Mouse (Mus musculus) liver, adult 2 months (tissue): ENCODE measurements around the gene Smg6. TPM values are rescaled to one million over a fixed set of nuclear protein-coding genes. Genes with fewer than 3 reads are reported as not detected.

Experiments
- DNase-seq: peaks from one replicate; pipeline ENCODE4 v3.0.0-alpha.2; 2011; ENCODE audit warnings: low read depth, low spot score; ENCODE audit errors: extremely low read depth
- H3K27ac ChIP-seq: fragments of 200-500 bp; replicated peaks from 2 replicates; pipeline ENCODE4 v1.5.1; 2012; ENCODE audit warnings: low read depth, mild to moderate bottlenecking, control low read depth, inconsistent platforms, low read length; ENCODE audit not compliant: insufficient read depth
- H3K27me3 ChIP-seq: fragments of 200-500 bp; 2 replicates; pipeline ENCODE4 v1.6.1; 2012; ENCODE audit warnings: mild to moderate bottlenecking, moderate library complexity, low read length, inconsistent platforms; ENCODE audit not compliant: control insufficient read depth, insufficient read depth
- H3K36me3 ChIP-seq: fragments of 200-500 bp; 2 replicates; pipeline ENCODE4 v1.6.1; 2012; ENCODE audit warnings: low read length, inconsistent platforms; ENCODE audit not compliant: control insufficient read depth, insufficient read depth
- H3K4me1 ChIP-seq: fragments of 200-500 bp; 2 replicates; pipeline ENCODE4 v1.6.1; 2011; ENCODE audit warnings: low read length; ENCODE audit not compliant: control insufficient read depth, insufficient read depth
- H3K4me3 ChIP-seq: fragments of 200-500 bp; 2 replicates; pipeline ENCODE4 v1.5.1; 2011; ENCODE audit warnings: low read depth, mild to moderate bottlenecking, control low read depth, low read length, moderate library complexity; ENCODE audit not compliant: insufficient read depth
- H3K79me2 ChIP-seq: fragments of 200-500 bp; 2 replicates; pipeline ENCODE4 v1.6.1; 2012; ENCODE audit warnings: inconsistent platforms, mild to moderate bottlenecking, low read length, moderate library complexity; ENCODE audit not compliant: control insufficient read depth, insufficient read depth
- H3K9ac ChIP-seq: fragments of 200-500 bp; 2 replicates; pipeline ENCODE4 v1.6.1; 2012; ENCODE audit warnings: low read depth, mild to moderate bottlenecking, control low read depth, inconsistent platforms, low read length
- CTCF ChIP-seq: fragments of 200-500 bp; IDR thresholded peaks from 2 replicates; pipeline ENCODE4 v1.5.1; 2011; ENCODE audit warnings: low read depth, low read length, control low read depth
- POLR2A ChIP-seq: fragments of 200-500 bp; IDR thresholded peaks from 2 replicates; pipeline ENCODE4 v1.6.1; 2011; ENCODE audit warnings: low read length, control low read depth; ENCODE audit not compliant: insufficient read depth; ENCODE audit errors: extremely low read depth
- WGBS: fragments of 180-500 bp; shearing (Covaris S2); methylation state at CpG from one replicate; pipeline ENCODE4 v1.1.7; 2018; 5-methylcytosine and 5-hydroxymethylcytosine counted together
- polyA plus RNA-seq: library from polyadenylated mRNA; depleted of rRNA; stranded (reverse); fragments of >200 nt; gene quantifications from 2 replicates; pipeline ENCODE4 v1.2.3, GENCODE M21; 2012
- total RNA-seq: library from RNA; depleted of rRNA; stranded (reverse); fragments of >200 nt; gene quantifications from 2 replicates; pipeline ENCODE4 v1.2.3, GENCODE M21; 2014

The Smg6 gene
- total and polyA plus RNA-seq, 2 experiments, result 12.8 to 16.6 TPM

- H3K36me3 ChIP-seq, result no peaks in the 10 kb centered on the region
Measured at GRCm38 (mm10) chr11:75178011-75178410, 252.4 kb downstream of the Smg6 start.

GRCm38 (mm10) chr11:75178672-75179208 is 253.1 kb downstream of the Smg6 start, which contains the start of gene Ovca2:
Gene Ovca2, minus strand, starts transcription at chr11:75178835.
- H3K27me3 ChIP-seq, result no peaks in the 10 kb centered on the region
- no peak within 1 kb of the TSS for H3K27ac ChIP-seq
- DNase-seq, result peak; percentile 73
- 3% methylated on average over 33 of the region's 33 CpGs for WGBS
- TF ChIP-seq POLR2A (peak; percentile 52), CTCF (peak; percentile 89)
- no peaks in the 10 kb centered on the region for H3K36me3 ChIP-seq
- peak within 1 kb of the TSS; percentile 79 for H3K4me3 ChIP-seq
- H3K79me2 ChIP-seq, result no peaks in the 10 kb centered on the region
- peak within 1 kb of the TSS; percentile 83 for H3K9ac ChIP-seq
- H3K4me1 ChIP-seq, result 0 out of 2 replicates have a peak, but pooled peaks cover under 1% of the 10 kb centered on the region

More at GRCm38 (mm10) chr11:75178011-75178410, 252.4 kb downstream of the Smg6 start:
- DNase-seq, result no peak
- H3K79me2 ChIP-seq, result no peaks in the 10 kb centered on the region
- H3K4me1 ChIP-seq, result 0 out of 2 replicates have a peak, but pooled peaks cover 3% of the 10 kb centered on the region
- H3K27me3 ChIP-seq, result no peaks in the 10 kb centered on the region
- peak overlapping the region; percentile 83 for H3K9ac ChIP-seq
- 44% methylated on average over 12 of the region's 12 CpGs for WGBS
- no peak for TF ChIP-seq CTCF
- TF ChIP-seq POLR2A, result no peak
- H3K27ac ChIP-seq, result no peak overlapping the region
- peak overlapping the region; percentile 79 for H3K4me3 ChIP-seq

GRCm38 (mm10) chr11:75183917-75184570 is 258.4 kb downstream of the Smg6 start:
- no peak for TF ChIP-seq CTCF
- TF ChIP-seq POLR2A, result no peak
- no peaks in the 10 kb centered on the region for H3K27me3 ChIP-seq
- DNase-seq, result no peak
- H3K79me2 ChIP-seq, result peaks cover 5% of the 10 kb centered on the region; the same call in 1 of the 2 replicates
- H3K4me1 ChIP-seq, result no peaks in the 10 kb centered on the region
- no peak overlapping the region for H3K4me3 ChIP-seq
- 82% methylated on average over 2 of the region's 2 CpGs for WGBS
- H3K9ac ChIP-seq, result no peak overlapping the region
- H3K36me3 ChIP-seq, result no peaks in the 10 kb centered on the region
- H3K27ac ChIP-seq, result no peak overlapping the region

- Histone ChIP-seq H3K36me3 (no peaks in the 10 kb centered on the region), H3K9ac (no peak overlapping the region), H3K27me3 (no peaks in the 10 kb centered on the region), H3K27ac (no peak overlapping the region), H3K4me3 (no peak overlapping the region), H3K79me2 (peaks cover 5% of the 10 kb centered on the region; the same call in 1 of the 2 replicates), H3K4me1 (0 out of 2 replicates have a peak, but pooled peaks cover 4% of the 10 kb centered on the region)
- no peak for DNase-seq
- WGBS, result 96% methylated on average over 5 of the region's 5 CpGs
- TF ChIP-seq POLR2A (no peak), CTCF (no peak)
Measured at GRCm38 (mm10) chr11:75184573-75184972, 258.9 kb downstream of the Smg6 start.

GRCm38 (mm10) chr11:75184986-75185385 is 259.4 kb downstream of the Smg6 start:
- TF ChIP-seq POLR2A (no peak), CTCF (no peak)
- peaks cover 5% of the 10 kb centered on the region; the same call in 1 of the 2 replicates for H3K79me2 ChIP-seq
- WGBS, result 97% methylated on average over 2 of the region's 2 CpGs
- DNase-seq, result no peak
- H3K4me1 ChIP-seq, result 0 out of 2 replicates have a peak, but pooled peaks cover 4% of the 10 kb centered on the region
- H3K27me3 ChIP-seq, result no peaks in the 10 kb centered on the region
- H3K27ac ChIP-seq, result no peak overlapping the region
- H3K9ac ChIP-seq, result no peak overlapping the region
- no peaks in the 10 kb centered on the region for H3K36me3 ChIP-seq
- H3K4me3 ChIP-seq, result no peak overlapping the region
